Mouse (Mus musculus) embryonic facial prominence, embryonic 15.5 days (tissue): ENCODE data around the gene Maml2. TPM values are rescaled to one million over a fixed set of nuclear protein-coding genes. Genes with fewer than 3 reads are reported as not detected.

Source experiments
- ATAC-seq: fragments of 200-750 bp; cut with Nextera tagmentation; 2 replicates; pipeline ENCODE4 v1.8.0; 2017; ENCODE audit warnings: low read depth, moderate TSS enrichment; ENCODE audit not compliant: insufficient number of reproducible peaks, low FRiP score, low TSS enrichment
- H3K27ac ChIP-seq: fragments of 300-500 bp; sonication (generic); replicated peaks from 2 replicates; pipeline ENCODE4 v1.5.1; 2015; ENCODE audit warnings: mild to moderate bottlenecking, inconsistent platforms
- H3K27me3 ChIP-seq: fragments of 300-500 bp; sonication (generic); 2 replicates; pipeline ENCODE4 v1.6.1; 2015; ENCODE audit warnings: inconsistent platforms
- H3K36me3 ChIP-seq: fragments of 300-500 bp; sonication (generic); 2 replicates; pipeline ENCODE4 v1.6.1; 2015; ENCODE audit warnings: mild to moderate bottlenecking, inconsistent platforms
- H3K4me1 ChIP-seq: fragments of 300-500 bp; sonication (generic); 2 replicates; pipeline ENCODE4 v1.6.1; 2015; ENCODE audit warnings: inconsistent platforms
- H3K4me2 ChIP-seq: fragments of 300-500 bp; sonication (generic); replicated peaks from 2 replicates; pipeline ENCODE4 v1.6.1; 2015; ENCODE audit warnings: mild to moderate bottlenecking, inconsistent platforms
- H3K4me3 ChIP-seq: fragments of 300-500 bp; sonication (generic); replicated peaks from 2 replicates; pipeline ENCODE4 v1.5.1; 2015; ENCODE audit warnings: mild to moderate bottlenecking, inconsistent platforms
- H3K9ac ChIP-seq: fragments of 300-500 bp; sonication (generic); 2 replicates; pipeline ENCODE4 v1.6.1; 2015; ENCODE audit warnings: inconsistent platforms
- H3K9me3 ChIP-seq: fragments of 300-500 bp; sonication (generic); replicated peaks from 2 replicates; pipeline ENCODE4 v1.6.1; 2016; ENCODE audit warnings: inconsistent platforms
- WGBS: fragments of 180-500 bp; shearing (Covaris S2); methylation state at CpG from one replicate; pipeline ENCODE4 v1.1.7; 2015; 5-methylcytosine and 5-hydroxymethylcytosine counted together
- polyA plus RNA-seq: library from polyadenylated mRNA; unstranded; fragments of >200 nt; fragmentation: Nextera tagmentation; extraction: Ambion mirVana; gene quantifications from 2 replicates; pipeline ENCODE4 v1.2.1, GENCODE M21; 2015

Maml2 gene
- polyA plus RNA-seq, 1 experiment from 2014 or later, result 12.5 TPM

DNA sequence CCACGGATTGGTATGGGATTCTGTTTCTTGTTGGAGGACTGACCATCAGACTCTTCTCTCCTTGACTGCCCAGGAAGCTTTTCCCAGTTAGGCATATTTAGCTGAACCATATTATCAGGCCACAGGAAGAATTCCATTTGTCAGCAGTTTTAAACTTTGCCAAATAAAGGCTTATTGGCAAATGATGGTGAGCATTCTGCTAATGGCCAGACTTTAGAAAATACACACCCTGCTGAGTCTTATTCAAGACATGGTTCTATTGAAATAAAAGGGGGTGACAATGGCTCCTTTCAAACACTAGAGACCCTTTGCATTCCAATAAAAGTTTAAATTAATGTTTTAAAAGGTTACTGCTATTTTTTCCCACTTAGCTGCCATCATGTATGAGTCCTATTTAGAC, 279.4 kb downstream of the Maml2 start:
- no peak overlapping the region for H3K27ac ChIP-seq
- no peak for ATAC-seq
- 88% methylated on average over 1 of the region's 1 CpGs for WGBS

DNA sequence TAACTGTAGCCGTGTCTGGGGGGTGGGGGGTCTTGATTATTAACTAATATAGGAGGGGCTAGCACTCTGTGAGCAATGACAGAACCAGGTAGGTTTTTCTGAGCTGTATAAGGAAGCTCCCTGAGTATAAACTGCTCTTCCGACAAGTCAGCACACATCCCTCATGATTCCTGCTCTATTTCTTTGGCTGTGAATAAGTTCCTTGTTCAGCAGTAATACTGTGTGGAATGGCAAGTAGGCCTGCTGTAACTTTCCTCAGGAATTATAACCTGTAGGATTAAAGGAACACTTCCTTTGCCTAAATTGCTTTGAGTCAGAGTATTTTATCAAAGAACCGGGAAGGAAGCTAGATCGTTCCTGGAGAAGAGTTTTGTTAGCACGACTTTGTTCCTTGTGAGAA, 283.4 kb downstream of the Maml2 start:
- H3K36me3 ChIP-seq, result no peaks in the 10 kb centered on the region
- no peak for ATAC-seq

More for the DNA sequence above, 279.4 kb downstream of the Maml2 start:
- no peak overlapping the region for H3K4me2 ChIP-seq
- H3K4me3 ChIP-seq, result no peak overlapping the region
- H3K9ac ChIP-seq, result no peak overlapping the region
- H3K36me3 ChIP-seq, result no peaks in the 10 kb centered on the region
- H3K27me3 ChIP-seq, result no peaks in the 10 kb centered on the region
- H3K4me1 ChIP-seq, result peaks cover 7% of the 10 kb centered on the region; the same call in 1 of the 2 replicates
- no peaks in the 10 kb centered on the region for H3K9me3 ChIP-seq

DNA sequence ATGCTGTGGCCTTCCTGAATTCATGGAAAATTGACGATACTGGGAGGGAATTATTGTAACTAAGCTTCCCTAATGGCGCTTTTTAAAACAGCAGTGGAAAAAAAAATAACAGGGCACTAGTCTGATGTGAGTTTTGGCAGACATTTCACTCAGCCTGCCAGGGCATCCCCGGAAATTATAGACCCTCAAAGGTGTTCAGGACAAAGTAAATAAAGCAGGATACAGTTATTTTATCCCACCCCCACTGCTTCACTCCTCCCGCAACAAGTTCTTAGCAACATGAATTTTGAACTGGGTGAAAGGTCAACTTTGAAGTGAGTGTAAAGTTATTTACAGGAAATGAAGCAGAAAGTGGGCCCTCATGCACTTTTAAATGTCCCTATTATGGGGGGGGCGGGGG, 286.2 kb downstream of the Maml2 start:
- H3K27ac ChIP-seq, result no peak overlapping the region
- WGBS, result 39% methylated on average over 5 of the region's 5 CpGs
- H3K4me1 ChIP-seq, result peaks cover 18% of the 10 kb centered on the region; the same call in 1 of the 2 replicates

More for the DNA sequence above, 283.4 kb downstream of the Maml2 start:
- Histone ChIP-seq H3K27me3 (no peaks in the 10 kb centered on the region), H3K9me3 (no peaks in the 10 kb centered on the region), H3K4me2 (no peak overlapping the region), H3K27ac (0 out of 2 replicates have a peak overlapping the region, but pooled peaks have one; percentile 45), H3K9ac (no peak overlapping the region), H3K4me1 (peaks cover 9% of the 10 kb centered on the region; the same call in 1 of the 2 replicates), H3K4me3 (no peak overlapping the region)
- 74% methylated on average over 5 of the region's 5 CpGs for WGBS

GRCm38 (mm10) chr9:13584435-13584834, 286.7 kb downstream of the Maml2 start:
- H3K4me1 ChIP-seq, result peaks cover 18% of the 10 kb centered on the region; the same call in 1 of the 2 replicates
- H3K4me2 ChIP-seq, result no peak overlapping the region
- no peak overlapping the region for H3K9ac ChIP-seq
- no peaks in the 10 kb centered on the region for H3K27me3 ChIP-seq
- H3K36me3 ChIP-seq, result no peaks in the 10 kb centered on the region
- no peaks in the 10 kb centered on the region for H3K9me3 ChIP-seq
- no peak for ATAC-seq
- no peak overlapping the region for H3K27ac ChIP-seq
- no peak overlapping the region for H3K4me3 ChIP-seq
- WGBS, result 62% methylated on average over 3 of the region's 3 CpGs

More for the DNA sequence above, 286.2 kb downstream of the Maml2 start:
- Histone ChIP-seq H3K4me3 (no peak overlapping the region), H3K27me3 (no peaks in the 10 kb centered on the region), H3K4me2 (no peak overlapping the region), H3K9me3 (no peaks in the 10 kb centered on the region), H3K9ac (no peak overlapping the region), H3K36me3 (no peaks in the 10 kb centered on the region)
- no peak for ATAC-seq

GRCm38 (mm10) chr9:13587085-13587933, 289.6 kb downstream of the Maml2 start:
- Histone ChIP-seq H3K27me3 (no peaks in the 10 kb centered on the region), H3K4me3 (no peak overlapping the region), H3K9ac (no peak overlapping the region), H3K4me2 (no peak overlapping the region), H3K27ac (peak overlapping the region; percentile 51), H3K9me3 (no peaks in the 10 kb centered on the region), H3K36me3 (no peaks in the 10 kb centered on the region), H3K4me1 (peaks cover 18% of the 10 kb centered on the region; the same call in 1 of the 2 replicates)
- ATAC-seq, result peak; percentile 51; the same call in 1 of the 2 replicates
- WGBS, result 59% methylated on average over 9 of the region's 9 CpGs

DNA sequence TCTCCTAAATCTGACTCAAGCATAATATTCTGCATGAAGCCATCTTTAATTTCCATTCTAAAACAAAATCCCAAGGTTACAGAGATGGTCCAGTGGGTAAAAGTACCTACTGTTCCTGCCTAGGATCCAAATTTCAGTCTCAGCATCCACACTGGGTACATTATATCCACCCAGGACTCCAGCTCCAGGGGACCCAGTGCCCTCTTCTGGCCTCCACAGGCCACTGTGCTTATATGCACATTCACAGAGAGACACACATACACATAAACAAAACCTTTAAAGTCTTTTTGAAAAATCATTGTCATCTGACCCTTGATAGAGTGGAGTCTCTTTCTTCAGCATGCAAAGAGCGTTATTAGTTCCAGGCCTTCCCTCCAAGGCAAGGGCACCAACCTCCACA, 291.0 kb downstream of the Maml2 start:
- Histone ChIP-seq H3K4me3 (no peak overlapping the region), H3K36me3 (no peaks in the 10 kb centered on the region), H3K27ac (no peak overlapping the region), H3K9ac (no peak overlapping the region), H3K4me1 (peaks cover 17% of the 10 kb centered on the region; the same call in 1 of the 2 replicates), H3K27me3 (no peaks in the 10 kb centered on the region), H3K4me2 (no peak overlapping the region), H3K9me3 (no peaks in the 10 kb centered on the region)
- no peak for ATAC-seq
- 85% methylated on average over 1 of the region's 1 CpGs for WGBS

GRCm38 (mm10) chr9:13592701-13593100, 294.9 kb downstream of the Maml2 start:
- no peaks in the 10 kb centered on the region for H3K4me1 ChIP-seq
- H3K9me3 ChIP-seq, result no peaks in the 10 kb centered on the region
- H3K27ac ChIP-seq, result no peak overlapping the region
- WGBS, result 88% methylated on average over 10 of the region's 10 CpGs
- no peaks in the 10 kb centered on the region for H3K27me3 ChIP-seq
- H3K9ac ChIP-seq, result no peak overlapping the region
- H3K36me3 ChIP-seq, result no peaks in the 10 kb centered on the region
- no peak; the same call in 1 of the 2 replicates for ATAC-seq
- H3K4me3 ChIP-seq, result no peak overlapping the region
- no peak overlapping the region for H3K4me2 ChIP-seq

GRCm38 (mm10) chr9:13597736-13598135, 300.0 kb downstream of the Maml2 start:
- H3K4me1 ChIP-seq, result no peaks in the 10 kb centered on the region
- H3K9ac ChIP-seq, result no peak overlapping the region
- no peak overlapping the region for H3K27ac ChIP-seq
- no peaks in the 10 kb centered on the region for H3K9me3 ChIP-seq
- no peak overlapping the region for H3K4me3 ChIP-seq
- H3K27me3 ChIP-seq, result no peaks in the 10 kb centered on the region
- H3K36me3 ChIP-seq, result no peaks in the 10 kb centered on the region
- H3K4me2 ChIP-seq, result no peak overlapping the region
- WGBS, result 73% methylated on average over 6 of the region's 6 CpGs
- no peak for ATAC-seq

DNA sequence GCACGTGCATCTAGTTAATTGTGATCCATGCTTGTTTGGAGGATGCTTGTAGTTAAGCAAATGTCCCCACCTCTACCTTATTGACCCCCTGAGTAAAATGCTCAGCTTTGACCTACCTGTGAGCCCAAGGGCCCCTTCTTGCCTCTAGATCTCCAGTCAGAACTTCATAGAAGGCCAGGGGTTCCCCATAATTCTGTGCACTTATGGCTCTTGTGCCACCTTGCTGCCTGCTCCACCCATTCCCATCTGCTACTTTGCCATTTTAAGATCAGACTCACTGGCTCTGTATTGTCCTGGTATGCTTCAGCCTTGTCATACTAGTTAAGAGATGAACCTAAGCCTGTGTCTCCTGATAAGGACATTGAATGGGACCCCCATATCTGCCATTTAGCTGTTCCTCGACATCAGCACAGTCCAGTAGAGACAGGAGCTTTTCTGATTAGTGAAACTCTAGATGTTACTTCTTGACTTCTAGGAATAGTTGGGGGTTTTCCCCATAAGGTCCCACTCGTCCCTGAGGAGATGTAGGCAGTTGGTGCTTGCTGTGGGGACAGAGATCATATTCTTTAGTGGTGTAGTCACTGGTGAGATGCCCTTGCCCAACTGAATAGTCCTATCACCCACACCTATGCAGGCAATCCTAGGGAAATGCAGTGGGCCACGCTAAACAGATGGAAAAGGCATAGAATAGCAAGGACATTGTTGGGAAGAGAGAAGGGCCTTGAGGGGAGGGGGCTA, 301.0 kb downstream of the Maml2 start:
- Histone ChIP-seq H3K4me1 (no peaks in the 10 kb centered on the region), H3K9ac (no peak overlapping the region), H3K4me2 (no peak overlapping the region), H3K9me3 (no peaks in the 10 kb centered on the region), H3K36me3 (no peaks in the 10 kb centered on the region), H3K27me3 (no peaks in the 10 kb centered on the region), H3K4me3 (no peak overlapping the region), H3K27ac (no peak overlapping the region)
- 74% methylated on average over 4 of the region's 4 CpGs for WGBS
- ATAC-seq, result no peak

- H3K27me3 ChIP-seq, result no peaks in the 10 kb centered on the region
- H3K4me1 ChIP-seq, result no peaks in the 10 kb centered on the region
- no peaks in the 10 kb centered on the region for H3K9me3 ChIP-seq
- 79% methylated on average over 3 of the region's 3 CpGs for WGBS
- H3K4me3 ChIP-seq, result no peak overlapping the region
- no peak overlapping the region for H3K9ac ChIP-seq
- H3K36me3 ChIP-seq, result no peaks in the 10 kb centered on the region
- no peak overlapping the region for H3K27ac ChIP-seq
- no peak overlapping the region for H3K4me2 ChIP-seq
- ATAC-seq, result no peak
Measured at GRCm38 (mm10) chr9:13599334-13599614, 301.5 kb downstream of the Maml2 start.

DNA sequence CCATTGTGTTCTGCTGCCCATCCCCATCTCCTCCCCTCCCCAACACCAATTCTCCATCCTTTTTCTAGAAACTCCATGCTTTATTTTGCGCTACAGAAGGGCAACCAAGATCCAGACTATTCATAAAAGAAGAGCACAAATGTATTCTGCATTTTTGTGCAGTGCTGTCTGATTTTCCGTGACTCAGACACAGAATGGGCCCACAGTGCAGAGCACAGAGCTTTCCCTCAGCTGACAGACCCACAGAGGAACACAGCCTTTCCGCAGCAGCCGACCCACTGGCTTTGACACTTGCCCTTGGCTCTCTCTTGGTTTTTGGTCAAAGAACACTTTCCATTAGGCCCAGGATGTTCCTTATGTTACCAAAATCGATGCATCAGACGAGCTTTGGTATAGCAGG, 302.0 kb downstream of the Maml2 start:
- no peak for ATAC-seq
- 89% methylated on average over 6 of the region's 6 CpGs for WGBS
- Histone ChIP-seq H3K4me1 (no peaks in the 10 kb centered on the region), H3K27me3 (no peaks in the 10 kb centered on the region), H3K27ac (no peak overlapping the region), H3K4me2 (no peak overlapping the region), H3K4me3 (no peak overlapping the region), H3K9me3 (no peaks in the 10 kb centered on the region), H3K36me3 (no peaks in the 10 kb centered on the region), H3K9ac (no peak overlapping the region)
